Mouse (Mus musculus) adrenal gland, postnatal 4 days (tissue): ENCODE results near the gene Gm6899. TPM values are rescaled to one million over a fixed set of nuclear protein-coding genes. Genes with fewer than 3 reads are reported as not detected.

Experiments
- DNase-seq, 2 experiments: peaks; one replicate each; pipeline ENCODE4 v3.0.0; 2021 to 2022; ENCODE audit warnings: low spot score in 2 of 2, mixed read lengths in 2 of 2
- long read RNA-seq, 2 experiments: library from polyadenylated mRNA; stranded (forward); transcript quantifications; one replicate each; pipeline ENCODE4 v2.0.0; 2021
- total RNA-seq, 2 experiments: library from RNA; stranded (reverse); gene quantifications; 2 replicates each; pipeline ENCODE4 v1.2.3; 2021

Gene Gm6899
- total RNA-seq: not detected
- long read RNA-seq, experiment 1: 0 reads
- long read RNA-seq, experiment 2: 0 reads

DNA sequence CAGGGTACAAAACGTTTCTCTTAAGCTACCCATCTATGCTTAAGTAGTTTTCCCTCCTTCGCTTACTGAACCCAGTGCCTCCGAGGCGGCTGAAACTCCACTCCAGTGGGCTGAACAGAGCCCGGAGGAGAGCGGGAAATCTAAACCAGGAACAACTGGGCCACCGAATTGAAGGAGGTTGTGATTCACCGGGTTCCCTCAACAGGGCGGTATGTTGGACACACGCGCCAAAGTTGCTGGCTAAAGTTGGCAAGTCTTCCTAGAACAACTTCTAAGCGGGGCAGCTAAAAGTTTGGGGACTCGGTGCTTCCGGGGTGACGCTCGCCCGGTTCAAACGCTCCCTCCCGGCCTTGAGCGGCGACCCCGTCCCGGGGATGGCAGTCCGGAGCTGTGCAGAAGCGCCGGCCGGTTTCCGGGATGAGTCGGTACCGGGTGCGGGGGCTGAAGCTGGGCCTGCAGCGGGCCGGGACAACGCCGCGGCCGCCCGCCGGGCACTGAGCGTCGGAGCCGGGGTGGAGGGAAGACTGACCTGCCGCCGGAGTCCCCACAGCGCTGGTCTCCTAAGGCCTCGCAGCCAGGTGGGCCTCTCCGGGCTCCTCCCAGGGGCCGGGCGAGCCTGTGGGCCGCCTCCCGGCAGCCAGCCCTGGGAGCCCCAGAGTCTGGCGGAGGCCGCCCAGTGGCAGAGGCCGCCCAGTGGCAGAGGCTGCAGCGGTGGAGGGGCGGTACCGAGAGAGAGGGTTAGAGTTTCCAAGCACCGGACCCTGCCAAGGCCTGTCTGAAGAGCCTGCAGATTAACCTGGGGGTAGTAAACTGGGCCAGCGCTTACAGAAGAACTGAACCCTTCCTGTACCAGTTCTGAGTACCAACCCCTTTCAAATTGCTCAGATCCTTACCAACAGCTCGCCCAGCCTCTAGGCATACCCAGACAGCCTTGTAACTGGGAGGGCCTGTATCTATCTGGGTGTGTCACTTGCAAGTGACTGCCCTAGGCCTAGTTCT lies at the start of gene Gm6899, which contains the start of gene Vrk2:
Gene Gm6899 (plus strand): TSS at position 181 of the 999 bp plus-strand sequence.
Gene Vrk2 (minus strand): TSS at position 939 of the 999 bp plus-strand sequence.
- peak; percentile 66 to 72 for DNase-seq

DNA sequence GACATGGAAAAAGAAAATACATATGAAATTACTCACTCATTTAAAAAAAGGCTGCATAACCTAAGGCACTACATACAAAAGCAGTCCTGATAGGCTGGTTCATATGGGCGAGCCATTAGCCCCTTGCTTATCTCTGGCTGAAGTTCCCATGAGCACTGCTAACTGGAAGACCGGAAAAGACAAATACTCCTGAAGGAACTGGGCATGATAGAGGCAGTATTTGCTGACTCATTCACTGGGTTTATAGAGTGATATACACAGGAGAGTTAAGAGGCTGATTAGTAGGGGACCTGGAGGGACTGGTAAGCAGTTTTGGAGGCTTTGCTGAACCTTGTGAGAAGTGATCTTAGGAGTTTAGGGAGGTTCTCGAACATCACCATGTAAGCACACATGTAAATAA lies 41.5 kb upstream of the Gm6899 start:
- no peak for DNase-seq

DNA sequence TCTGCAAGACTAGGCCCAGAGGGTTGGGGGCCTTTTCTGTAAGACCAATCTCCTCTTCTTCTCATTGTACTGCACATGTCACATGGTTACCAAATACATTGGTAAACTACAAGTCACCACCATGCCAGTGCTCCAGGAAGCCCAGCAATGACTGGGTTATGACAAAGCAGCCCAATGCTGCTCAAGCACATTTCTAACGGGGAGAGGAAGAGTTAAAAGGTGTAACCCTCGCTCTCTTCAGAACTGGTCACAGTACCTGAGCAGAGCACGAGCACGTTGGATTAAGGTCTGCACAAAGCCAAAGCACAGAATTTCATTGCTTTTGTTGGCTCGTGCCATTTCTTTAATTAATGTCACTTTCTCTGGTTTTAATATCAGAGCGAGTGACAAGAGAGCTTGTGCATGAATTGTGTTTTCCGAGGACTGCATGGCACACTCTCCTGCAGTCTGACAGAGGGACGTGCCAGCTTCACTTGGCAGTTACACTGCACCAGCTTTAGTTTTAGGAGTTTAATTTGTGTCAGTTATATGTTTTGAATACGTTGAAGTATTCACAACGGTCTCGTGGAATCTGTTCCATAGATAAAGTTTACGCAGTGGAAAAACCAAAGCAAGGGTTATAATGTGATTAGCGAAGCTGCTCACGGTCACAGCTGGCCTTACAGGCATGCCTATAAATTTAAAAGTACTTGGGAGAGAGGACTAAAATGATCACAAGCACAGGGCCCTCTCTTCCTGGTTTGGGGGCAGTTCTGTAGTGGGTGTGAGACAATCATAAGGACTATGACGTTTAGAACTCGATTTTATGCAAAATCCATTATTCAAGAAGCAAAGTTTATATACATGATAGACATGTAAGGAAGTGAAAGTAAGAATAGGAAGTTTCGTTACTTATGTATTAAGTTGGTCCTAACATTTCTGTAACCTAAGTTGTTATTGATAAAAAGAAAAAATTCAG lies 7.4 kb upstream of the Gm6899 start:
- no peak for DNase-seq

DNA sequence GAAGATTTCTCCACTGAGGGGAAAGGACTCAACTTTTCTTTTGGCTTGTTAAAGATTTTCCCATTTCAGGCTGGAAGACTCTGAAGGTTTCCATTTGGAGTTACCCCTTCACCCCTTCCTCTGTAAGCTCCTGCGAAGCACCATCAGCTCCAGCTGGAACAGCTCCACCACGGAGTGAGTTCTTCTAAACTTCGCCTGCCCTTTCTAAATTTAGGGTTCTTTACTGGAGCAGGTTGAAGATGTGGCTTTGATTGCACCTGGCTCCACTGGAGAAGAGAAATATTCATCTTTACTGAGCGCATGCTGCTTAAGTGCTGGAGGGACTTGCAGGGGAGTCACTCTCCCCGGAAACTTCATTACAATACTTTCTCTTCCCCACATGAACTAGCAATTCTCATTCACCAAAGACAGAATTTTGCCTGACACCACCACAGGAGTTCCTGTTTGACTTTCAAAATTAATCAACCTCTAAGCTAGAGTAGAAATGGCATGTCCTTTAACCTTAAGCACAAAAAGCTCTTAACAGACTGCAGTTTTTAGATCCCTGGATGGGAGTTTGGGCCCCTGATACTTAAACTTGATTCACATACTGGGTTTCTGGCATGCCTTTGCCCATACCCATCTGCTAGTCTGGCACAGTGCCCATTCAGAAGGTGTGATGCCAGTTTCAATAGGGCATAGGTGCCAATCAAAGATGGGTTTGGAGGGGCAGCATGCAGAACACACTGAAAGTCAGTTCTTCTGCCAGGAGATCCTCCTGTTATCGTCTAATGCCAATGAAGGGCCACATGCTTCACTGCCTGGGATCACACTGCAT lies 6.5 kb upstream of the Gm6899 start:
- no peak for DNase-seq

DNA sequence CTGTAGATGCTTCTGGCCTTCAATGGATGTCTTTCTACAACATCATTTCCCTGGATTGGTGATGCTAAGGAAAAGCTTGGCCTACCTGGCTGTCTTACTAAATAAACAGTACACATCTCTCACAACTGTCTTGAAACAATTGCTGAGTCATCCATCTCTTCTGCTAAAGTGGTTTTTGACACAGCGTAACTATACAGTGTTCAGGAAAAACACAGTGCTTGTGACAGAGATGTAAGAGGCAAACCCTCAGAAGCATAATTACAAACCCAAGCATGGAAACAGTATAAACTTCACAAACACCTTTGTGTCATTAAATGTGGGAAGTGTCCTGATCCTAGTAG lies 5.9 kb upstream of the Gm6899 start:
- DNase-seq: no peak

DNA sequence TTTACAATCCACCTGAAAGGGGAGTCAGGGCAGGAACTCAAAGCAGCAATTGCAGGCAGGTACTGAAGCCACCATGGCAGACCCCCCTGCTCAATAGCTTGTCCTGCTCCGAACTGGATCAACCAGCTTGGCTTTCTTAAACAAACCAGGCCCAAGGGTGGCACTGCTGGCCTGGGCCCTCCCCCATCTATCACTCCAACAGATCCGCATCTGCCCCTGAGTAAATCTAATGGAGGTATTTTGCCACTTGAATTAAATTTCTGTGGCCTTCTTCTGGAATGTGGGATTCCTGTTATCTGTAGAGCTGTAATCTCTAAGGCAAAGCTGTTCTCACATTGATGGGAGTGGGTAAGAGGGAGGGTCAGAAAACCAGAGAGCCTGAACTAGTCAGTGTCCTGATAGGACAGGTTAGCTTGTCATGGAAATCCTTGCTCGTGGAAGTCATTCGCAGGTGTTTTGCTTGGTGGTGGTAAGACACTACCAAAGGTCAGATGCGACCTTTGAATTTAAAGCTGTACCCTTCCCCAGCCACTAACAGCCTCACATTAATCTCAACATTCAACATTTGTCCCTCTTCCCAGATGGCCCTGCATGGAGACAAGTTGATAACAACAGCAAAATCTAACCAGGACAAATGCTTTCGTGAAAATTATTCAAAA lies 517 bp upstream of the Gm6899 start:
- DNase-seq: no peak

DNA sequence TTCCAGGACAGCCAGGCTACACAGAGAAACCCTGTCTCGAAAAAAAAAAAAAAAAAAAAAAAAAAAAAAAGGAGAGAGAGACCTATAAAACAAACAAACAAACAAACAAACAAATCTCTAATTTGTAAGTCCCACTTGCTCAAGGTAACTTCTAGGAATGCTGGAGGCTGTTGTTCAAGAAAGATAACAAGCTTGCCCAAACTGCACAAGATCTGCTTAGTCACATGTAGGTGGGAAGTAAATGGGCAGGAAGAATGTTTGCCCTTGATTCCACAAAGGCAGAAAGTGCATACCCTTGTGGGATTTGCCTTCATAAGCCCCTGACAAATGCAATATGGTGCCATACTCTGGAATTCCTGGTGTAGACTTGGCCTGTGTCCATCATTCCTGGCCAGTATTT lies 1.4 kb downstream of the Gm6899 start:
- no peak for DNase-seq

DNA sequence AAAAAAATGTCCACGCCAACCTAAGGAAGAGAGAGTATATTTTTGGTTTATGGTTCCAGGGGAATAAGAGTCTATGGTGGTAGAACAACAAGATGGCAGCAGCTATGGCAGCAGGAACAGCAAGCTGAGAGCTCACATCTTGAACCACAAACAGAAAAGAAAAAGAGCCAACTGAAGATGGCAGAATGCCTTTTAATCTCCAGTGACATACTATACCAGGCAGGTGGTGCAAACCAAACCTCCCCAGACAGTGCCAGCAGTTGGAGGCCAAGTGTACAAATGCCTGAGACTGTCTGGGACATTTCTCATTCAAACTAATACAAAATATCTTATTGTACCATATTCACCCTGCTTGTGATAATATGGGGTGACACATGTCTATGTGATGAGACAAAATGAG lies 3.1 kb downstream of the Gm6899 start:
- no peak for DNase-seq

DNA sequence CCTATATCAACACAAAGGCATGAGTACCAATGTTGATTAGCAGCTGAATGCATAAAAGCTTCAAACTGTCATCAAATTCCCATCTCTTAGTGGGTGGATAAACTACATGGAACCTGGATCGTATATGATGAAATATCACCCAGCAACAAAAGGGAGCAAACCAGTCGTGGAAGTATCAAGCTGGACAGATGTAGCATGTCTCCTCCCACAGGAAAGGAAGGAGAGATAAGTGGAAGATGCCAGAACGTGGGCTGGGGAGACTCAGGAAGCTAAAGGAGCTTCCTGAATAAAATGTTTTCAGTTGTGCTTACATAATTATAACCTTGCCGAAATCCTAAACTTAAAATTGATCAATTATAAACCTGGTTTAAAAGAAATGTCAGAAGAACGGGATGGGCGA lies 4.1 kb downstream of the Gm6899 start:
- DNase-seq: no peak

DNA sequence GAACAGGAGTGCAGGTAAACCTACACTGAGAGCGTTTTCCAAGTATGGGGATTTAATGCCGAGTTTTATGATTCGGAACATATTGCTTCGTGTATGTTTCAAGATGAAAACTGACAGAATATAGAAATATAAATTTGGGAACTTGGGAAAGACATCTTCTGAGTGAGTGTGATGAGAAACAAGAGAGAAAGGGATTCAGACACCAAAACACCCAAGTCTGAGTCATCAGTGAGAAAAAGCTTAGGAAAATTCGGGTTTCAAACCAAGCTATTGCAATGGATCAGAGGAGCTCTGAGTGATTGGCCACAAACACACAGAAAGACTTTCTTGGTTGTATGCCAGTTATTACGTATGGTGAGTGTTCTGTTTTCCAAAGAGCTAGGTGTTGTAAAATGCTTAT lies 4.7 kb downstream of the Gm6899 start:
- no peak for DNase-seq

DNA sequence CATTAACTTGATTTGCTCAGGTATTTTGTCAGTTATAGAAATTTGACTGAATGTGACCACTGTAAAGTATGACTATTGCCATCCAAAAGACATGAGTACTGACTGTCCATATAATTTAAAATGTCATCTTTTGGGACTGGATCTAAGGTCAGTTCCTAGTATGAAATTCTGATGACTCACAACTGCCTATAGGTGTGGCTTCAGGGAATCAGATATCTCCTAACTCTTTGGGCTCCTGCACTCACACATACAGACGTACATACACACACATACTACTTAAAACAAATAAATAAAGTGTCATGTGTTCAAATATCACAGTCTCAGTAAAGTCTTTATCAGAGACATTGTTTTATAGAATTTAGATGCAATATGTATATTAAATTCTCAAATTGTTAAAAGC lies 5.8 kb downstream of the Gm6899 start:
- DNase-seq: no peak

DNA sequence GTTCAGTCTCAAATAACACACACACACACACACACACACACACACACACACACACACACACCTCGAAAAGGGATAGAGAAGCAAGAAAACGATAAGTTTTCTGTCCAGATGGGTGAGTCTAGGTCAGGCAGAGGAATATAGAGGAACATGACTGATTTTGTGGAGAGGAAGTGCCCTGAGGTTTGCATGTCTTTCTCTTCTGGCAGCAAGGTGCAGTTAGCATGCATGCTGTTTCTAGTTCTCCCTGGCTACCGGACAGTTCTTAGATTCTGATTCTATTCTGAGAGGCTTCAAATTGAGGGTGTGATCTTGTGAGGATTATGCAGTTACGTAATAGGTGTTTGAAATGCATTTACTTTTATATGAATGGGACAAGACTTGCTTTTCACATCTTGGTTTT lies 7.7 kb downstream of the Gm6899 start:
- no peak for DNase-seq

DNA sequence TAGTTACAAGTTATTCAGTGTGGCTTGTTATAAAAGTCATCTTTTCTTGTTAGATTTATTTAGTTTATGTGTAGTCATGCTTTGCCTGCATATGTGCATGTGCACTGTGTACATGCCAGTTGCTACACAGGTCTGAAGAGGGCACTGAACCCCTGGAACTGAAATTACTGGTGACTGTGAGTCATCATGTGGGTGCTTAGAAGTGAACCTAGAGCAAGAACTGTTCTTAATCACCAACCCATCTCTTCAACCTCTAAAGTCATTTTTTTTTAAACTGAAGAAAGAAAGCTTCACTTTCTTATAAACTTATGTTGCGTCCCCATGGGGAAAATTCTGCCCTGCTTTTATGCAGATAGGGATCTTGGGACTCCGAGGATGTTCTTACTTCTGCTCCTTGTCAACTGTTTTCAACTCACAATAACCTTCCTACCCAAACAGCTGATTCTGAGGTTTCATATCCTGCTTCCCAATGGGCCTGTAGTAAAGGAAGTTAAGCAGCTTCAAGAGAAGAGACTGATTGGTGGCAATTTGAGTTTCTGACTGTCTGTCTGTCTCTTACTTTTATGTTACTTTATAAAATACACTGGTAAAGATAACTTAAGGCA lies 8.6 kb downstream of the Gm6899 start:
- DNase-seq: no peak

DNA sequence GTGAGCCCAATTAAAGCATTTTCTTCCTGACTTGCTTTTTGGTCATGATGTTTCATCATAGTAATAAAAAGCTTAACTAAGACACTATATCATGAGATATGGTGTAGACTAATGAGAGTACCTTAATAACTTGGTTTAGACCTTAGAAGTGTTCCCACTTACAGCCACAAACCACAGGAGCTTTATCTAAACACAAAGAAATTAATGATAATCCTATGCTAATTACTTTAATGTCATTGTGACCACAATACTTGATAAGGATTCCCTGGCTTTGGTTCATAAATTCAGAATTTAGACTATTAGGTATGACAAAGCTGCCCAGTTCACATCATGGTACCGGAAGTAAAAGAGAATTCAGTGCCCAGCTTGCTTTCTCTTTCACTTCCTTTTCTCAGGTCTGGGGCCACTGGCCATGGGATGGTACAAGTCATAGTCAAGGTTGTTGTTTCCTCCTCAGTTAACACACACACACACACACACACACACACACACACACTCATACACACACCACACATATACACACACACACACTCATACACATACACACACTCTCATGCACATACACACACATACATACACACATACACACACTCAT lies 11.1 kb downstream of the Gm6899 start:
- no peak for DNase-seq

DNA sequence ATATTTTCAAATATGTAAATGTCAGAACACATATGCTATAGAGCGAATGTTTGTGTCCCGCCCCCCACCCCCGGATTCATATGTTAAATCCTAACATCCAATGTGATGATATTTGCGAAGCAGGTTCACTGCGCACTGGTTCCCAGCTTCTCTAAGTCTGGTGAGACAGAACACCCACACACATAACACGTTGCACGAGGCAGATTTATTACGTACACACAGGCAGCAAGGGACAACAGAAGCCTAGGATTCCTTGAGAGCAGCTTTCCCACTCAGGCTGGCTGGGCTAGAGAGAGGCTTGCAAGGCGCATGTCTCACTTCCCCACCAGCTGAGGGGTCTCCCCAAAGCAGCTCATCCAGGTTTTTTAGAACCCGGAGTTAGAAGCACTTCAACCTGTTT lies 15.8 kb downstream of the Gm6899 start:
- no peak for DNase-seq

DNA sequence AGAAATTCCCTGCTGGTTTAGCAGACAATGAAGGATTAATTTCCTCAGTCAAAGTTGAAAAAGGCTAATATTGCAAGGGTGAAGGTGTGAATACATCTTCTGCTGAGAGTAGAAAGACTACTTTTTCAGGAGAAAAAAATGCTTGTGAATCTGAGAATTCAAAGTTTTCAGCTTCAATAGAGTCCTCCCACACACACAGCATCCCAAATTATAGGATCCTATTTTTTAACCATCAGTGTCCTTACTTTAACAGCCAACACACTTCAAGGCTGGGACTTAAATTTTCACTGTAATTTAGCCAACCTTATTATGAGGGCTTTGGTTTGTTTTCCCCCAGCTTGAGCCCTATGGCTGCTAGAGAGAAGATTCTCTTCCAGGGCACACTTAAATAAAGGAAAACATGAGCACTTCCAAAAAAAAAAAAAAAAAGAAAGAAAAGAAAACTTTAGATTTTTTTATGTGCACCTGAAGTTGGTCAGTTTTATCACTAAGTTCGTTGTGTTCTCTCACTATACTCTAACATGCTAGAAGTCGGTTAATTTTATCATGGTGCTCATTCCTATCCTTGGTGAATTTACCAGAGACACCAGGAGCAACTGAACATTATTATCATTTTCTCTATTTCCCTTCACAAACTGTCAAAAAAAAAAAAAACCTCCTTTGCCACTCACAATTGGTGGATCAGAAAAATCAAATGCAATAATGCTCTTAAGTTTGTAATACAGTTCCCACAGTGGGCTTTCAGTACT lies 25.6 kb downstream of the Gm6899 start:
- no peak for DNase-seq

DNA sequence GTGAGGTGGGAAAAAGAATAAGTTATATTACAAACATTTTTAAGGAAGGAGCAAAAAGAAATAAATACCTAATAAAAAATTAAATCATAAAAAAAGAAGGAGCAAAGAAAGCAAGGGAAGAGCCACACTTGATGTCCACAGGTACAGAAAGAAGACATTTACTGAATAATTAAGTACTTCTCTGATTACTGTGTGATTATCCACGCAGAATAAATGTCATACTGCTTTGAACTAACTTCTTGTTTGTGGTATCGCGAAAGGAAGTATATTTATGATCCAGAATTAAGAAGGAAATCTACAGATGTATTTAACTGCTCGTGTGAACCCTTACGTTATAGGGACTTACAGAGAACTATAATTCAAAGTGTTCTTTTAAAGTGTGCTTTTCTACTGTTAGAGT lies 29.7 kb downstream of the Gm6899 start:
- DNase-seq: no peak

DNA sequence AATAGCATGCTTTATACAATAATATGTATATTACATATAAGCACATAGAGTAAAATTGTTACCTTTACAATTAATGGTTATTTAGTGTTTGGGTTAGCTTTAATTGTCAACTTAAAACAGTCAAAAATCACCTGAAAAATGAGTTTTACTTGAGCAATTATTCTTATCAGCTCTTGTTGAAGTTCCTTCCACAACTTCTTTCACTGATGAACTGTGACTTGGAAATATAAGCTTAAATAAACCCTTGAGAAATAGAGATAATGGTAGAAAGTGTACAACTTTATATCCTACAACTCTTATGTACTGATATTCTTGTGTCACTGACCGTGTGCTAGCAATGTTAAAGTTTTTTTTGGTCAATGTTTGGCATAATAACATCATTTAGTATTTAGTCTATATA lies 43.2 kb downstream of the Gm6899 start:
- no peak for DNase-seq

DNA sequence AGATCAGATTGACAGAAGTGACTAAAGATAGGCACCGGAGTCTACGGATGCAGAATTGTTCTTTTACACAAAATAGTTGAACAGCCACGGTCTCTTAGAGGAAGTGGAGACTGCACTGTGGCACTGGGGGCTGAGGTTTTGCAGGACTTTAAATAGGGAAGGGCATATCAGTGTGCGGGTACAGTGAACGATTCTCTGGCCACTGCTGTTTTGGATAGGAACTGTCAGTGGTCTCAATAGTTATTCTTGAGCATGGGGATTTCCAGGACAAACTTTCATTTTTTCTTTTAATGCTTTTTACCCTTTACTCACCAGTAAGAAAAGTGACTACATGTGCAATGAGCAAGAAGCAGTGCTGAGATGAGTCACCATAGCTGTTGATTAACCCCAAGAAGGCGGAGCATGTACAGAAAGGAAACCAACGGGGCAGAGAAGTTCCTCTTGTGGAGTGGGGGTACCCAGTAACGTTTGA lies 47.3 kb downstream of the Gm6899 start:
- no peak for DNase-seq
